8 mouse cellular contexts compared by ENCODE assay signal in the genomic region with DNA sequence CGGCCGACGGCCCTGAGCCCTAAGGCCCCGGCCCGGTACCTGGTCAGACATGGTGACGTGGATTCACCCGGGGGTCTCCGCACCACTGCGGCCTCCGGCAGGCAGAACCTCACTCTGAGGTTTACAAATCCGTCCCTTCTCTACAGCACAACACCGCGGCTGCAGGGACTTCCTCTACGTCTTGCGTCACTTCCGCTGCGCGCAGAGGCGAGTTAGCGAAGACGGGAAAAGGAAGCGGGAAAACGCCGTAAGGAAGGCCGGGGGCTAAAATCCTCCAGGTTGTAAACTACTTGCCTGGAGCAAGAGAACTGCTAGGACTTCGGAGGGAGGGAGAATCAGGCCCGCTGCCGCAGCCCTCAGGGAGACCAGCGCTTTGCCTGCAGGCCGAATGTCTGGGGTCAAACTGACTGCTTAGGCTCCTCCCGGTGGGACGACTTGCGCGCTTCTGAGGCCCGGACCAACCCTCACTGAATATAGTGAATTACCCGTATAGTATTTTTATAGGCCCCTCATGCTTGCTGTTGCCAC. TPM values are rescaled to one million over a fixed set of nuclear protein-coding genes. Genes with fewer than 3 reads are reported as not detected.
A peak's percentile ranks its signal among the peaks of the same experiment; 100 is the strongest.
DNase-seq lines count a peak whose midpoint lies in the region; ATAC-seq and TF ChIP-seq lines count a peak whose summit lies in the region.

A gene (minus strand): TSS at position 194 of the 528 bp plus-strand sequence.

- H3K4me1 ChIP-seq in G1E (ENCODE audit: insufficient read depth, low read depth, low read length) = peaks cover 41% of the 10 kb centered on the region
- peaks cover 24% of the 10 kb centered on the region for H3K4me1 ChIP-seq in forebrain, embryonic 16.5 days (replicated peaks; ENCODE audit: control insufficient read depth, insufficient read depth, low read length)
- H3K4me1 ChIP-seq in lung, embryonic 14.5 days (ENCODE audit: insufficient read depth) = no peaks in the 10 kb centered on the region
- no peaks in the 10 kb centered on the region for H3K4me1 ChIP-seq in olfactory bulb, adult 2 months (ENCODE audit: control insufficient read depth, insufficient read depth, low read length)
- 0 out of 2 replicates have a peak, but pooled peaks cover 3% of the 10 kb centered on the region for H3K4me1 ChIP-seq in thymus, adult 2 months (replicated peaks; ENCODE audit: control insufficient read depth, insufficient read depth, low read length)

- peak within 1 kb of the TSS; percentile 80 for H3K9ac ChIP-seq in forebrain, embryonic 16.5 days (replicated peaks; ENCODE audit: low read depth, low read length)
- peak within 1 kb of the TSS; percentile 98 for H3K9ac ChIP-seq in lung, embryonic 14.5 days

- no peak for TF ChIP-seq CTCF in G1E (IDR thresholded peaks at IDR 0.05; ENCODE audit: low read depth, low read length)
- no peak for TF ChIP-seq CTCF in layer of hippocampus, adult 2 months (conservative IDR thresholded peaks at IDR 0.05)
- TF ChIP-seq CTCF in lung, embryonic 14.5 days (IDR thresholded peaks at IDR 0.05; ENCODE audit: low read depth) = no peak
- TF ChIP-seq CTCF in olfactory bulb, adult 2 months (IDR thresholded peaks at IDR 0.05; ENCODE audit: insufficient read depth, low read depth, low read length) = no peak
- no peak for TF ChIP-seq CTCF in thymus, adult 2 months (IDR thresholded peaks at IDR 0.05; ENCODE audit: borderline replicate concordance, control insufficient read depth, extremely low read depth, insufficient read depth, low read length, poor library complexity)

- WGBS in forebrain, embryonic 16.5 days = under 1% methylated on average over 36 of the region's 36 CpGs
- under 1% methylated on average over 36 of the region's 36 CpGs for WGBS in lung, embryonic 14.5 days
- under 1% methylated on average over 36 of the region's 36 CpGs for WGBS in olfactory bulb, adult 2 months
- under 1% methylated on average over 36 of the region's 36 CpGs for WGBS in thymus, adult 2 months

- no peaks in the 10 kb centered on the region for H3K9me3 ChIP-seq in G1E (replicated peaks)
- no peaks in the 10 kb centered on the region for H3K9me3 ChIP-seq in forebrain, embryonic 16.5 days (ENCODE audit: control insufficient read depth, low read length)
- H3K9me3 ChIP-seq in lung, embryonic 14.5 days (ENCODE audit: low read depth, low read length) = no peaks in the 10 kb centered on the region

- no peaks in the 10 kb centered on the region for H3K27me3 ChIP-seq in G1E (ENCODE audit: insufficient read depth, low read length)
- no peaks in the 10 kb centered on the region for H3K27me3 ChIP-seq in forebrain, embryonic 16.5 days (replicated peaks; ENCODE audit: control insufficient read depth, insufficient read depth, low read length)
- H3K27me3 ChIP-seq in lung, embryonic 14.5 days (ENCODE audit: insufficient read depth, low read length) = no peaks in the 10 kb centered on the region
- no peaks in the 10 kb centered on the region for H3K27me3 ChIP-seq in thymus, adult 2 months (ENCODE audit: control insufficient read depth, insufficient read depth, low read length)

- peak; percentile 79 for TF ChIP-seq POLR2A in olfactory bulb, adult 2 months (IDR thresholded peaks at IDR 0.05; ENCODE audit: insufficient read depth, low read depth, low read length)
- peak; percentile 93 for TF ChIP-seq POLR2A in thymus, adult 2 months (IDR thresholded peaks at IDR 0.05; ENCODE audit: control insufficient read depth, extremely low read depth, insufficient read depth, low read length, poor library complexity)

- intact Hi-C loops in heart, postnatal 36 days (cut with DNase I) = loop anchor here (2.0 kb wide), 1 partner anchor 14 kb away; a partner anchor contains a TSS

- ATAC-seq in G1E (ENCODE audit: extremely low read depth, insufficient number of reproducible peaks, low FRiP score, poor library complexity, severe bottlenecking) = peak; percentile 83
- peak; percentile 98 for ATAC-seq in forebrain, embryonic 16.5 days
- peak; percentile 97 for ATAC-seq in lung, embryonic 14.5 days (ENCODE audit: insufficient read depth)

- DNase-seq in G1E (ENCODE audit: low spot score) = peak; percentile 91
- peak; percentile 90 to 91 for DNase-seq in cerebellum, adult 18-20 months
- DNase-seq in heart, postnatal 36 days = peak; percentile 86 to 89
- DNase-seq in layer of hippocampus, adult 2 months (ENCODE audit: low spot score in 2 of 2) = peak; percentile 85 to 90
- peak; percentile 96 for DNase-seq in lung, embryonic 14.5 days
- DNase-seq in thymus, adult 2 months = peak; percentile 86

- peak within 1 kb of the TSS; percentile 76 for H3K4me3 ChIP-seq in G1E (ENCODE audit: low read depth, low read length)
- peak within 1 kb of the TSS; percentile 99 for H3K4me3 ChIP-seq in forebrain, embryonic 16.5 days (replicated peaks; ENCODE audit: low read length)
- H3K4me3 ChIP-seq in layer of hippocampus, adult 2 months = peak within 1 kb of the TSS; percentile 70
- peak within 1 kb of the TSS; percentile 92 for H3K4me3 ChIP-seq in lung, embryonic 14.5 days (ENCODE audit: low read depth, low read length)
- H3K4me3 ChIP-seq in olfactory bulb, adult 2 months (ENCODE audit: insufficient read depth, low read depth, low read length) = peak within 1 kb of the TSS; percentile 83
- H3K4me3 ChIP-seq in thymus, adult 2 months (ENCODE audit: control insufficient read depth, insufficient read depth, low read length) = peak within 1 kb of the TSS; percentile 93

- peak within 1 kb of the TSS; percentile 86 for H3K4me2 ChIP-seq in forebrain, embryonic 16.5 days (ENCODE audit: low read length)
- peak within 1 kb of the TSS; percentile 85 for H3K4me2 ChIP-seq in lung, embryonic 14.5 days

- H3K27ac ChIP-seq in forebrain, embryonic 16.5 days (ENCODE audit: low read length) = peak within 1 kb of the TSS; percentile 95
- peak within 1 kb of the TSS; percentile 95 for H3K27ac ChIP-seq in layer of hippocampus, adult 2 months
- peak within 1 kb of the TSS; percentile 97 for H3K27ac ChIP-seq in lung, embryonic 14.5 days (ENCODE audit: low read depth)
- peak within 1 kb of the TSS; percentile 87 for H3K27ac ChIP-seq in olfactory bulb, adult 2 months (ENCODE audit: insufficient read depth, low read depth, low read length)
- peak within 1 kb of the TSS; percentile 72 for H3K27ac ChIP-seq in thymus, adult 2 months (ENCODE audit: control insufficient read depth, insufficient read depth, low read length)

- peaks cover 44% of the 10 kb centered on the region for H3K36me3 ChIP-seq in G1E (replicated peaks)
- H3K36me3 ChIP-seq in forebrain, embryonic 16.5 days (ENCODE audit: control insufficient read depth, insufficient read depth) = no peaks in the 10 kb centered on the region
- H3K36me3 ChIP-seq in lung, embryonic 14.5 days (ENCODE audit: insufficient read depth) = 0 out of 2 replicates have a peak, but pooled peaks cover 4% of the 10 kb centered on the region
- no peaks in the 10 kb centered on the region for H3K36me3 ChIP-seq in thymus, adult 2 months (ENCODE audit: control insufficient read depth, insufficient read depth, low read length)

RNA-seq across cellular contexts. Expression of the gene that starts here (rescaled TPM):
- 235 and 250 TPM in 2 replicates for total RNA-seq in G1E (2014; fragmentation: Nextera tagmentation)
- total RNA-seq in G1E (2017) = 329 and 350 TPM in 2 replicates
- polyA plus RNA-seq in G1E (2012) = 424 and 589 TPM in 2 replicates
- polyA plus RNA-seq in forebrain, embryonic 16.5 days (2015; fragmentation: Nextera tagmentation; extraction: Ambion mirVana) = 406 and 423 TPM in 2 replicates
- total RNA-seq in heart, postnatal 36 days (2021) = 10 to 100 TPM; 60.7 to 62.3 TPM
- 100 to 1,000 TPM; 117 to 120 TPM for total RNA-seq in layer of hippocampus, adult 2 months (2021)
- 412 and 431 TPM in 2 replicates for polyA plus RNA-seq in lung, embryonic 14.5 days (2014; fragmentation: Nextera tagmentation; extraction: Ambion mirVana)
- not detected in 2 replicates for polyA plus RNA-seq in olfactory bulb, adult 2 months (2012; ENCODE audit: insufficient read depth, insufficient read length, low replicate concordance, missing spikeins)
- polyA plus RNA-seq in thymus, adult 2 months (2012; rRNA removed) = 18.3 and 21.8 TPM in 2 replicates

Comparison
In these comparisons a context has a peak if more than half of its experiments do, and no peak if none do; other contexts are left out.
1. Peak in every context shown above with its lines: DNase-seq, ATAC-seq, H3K4me3 ChIP-seq and H3K27ac ChIP-seq.